Mouse (Mus musculus): ENCODE measurements at regions not wholly inside any gene's neighbourhood (a gene's known extent, or its start where the extent isn't known, plus 50 kb on each side); places are given as distances from the start of the nearest gene placed in this dataset.

DNA sequence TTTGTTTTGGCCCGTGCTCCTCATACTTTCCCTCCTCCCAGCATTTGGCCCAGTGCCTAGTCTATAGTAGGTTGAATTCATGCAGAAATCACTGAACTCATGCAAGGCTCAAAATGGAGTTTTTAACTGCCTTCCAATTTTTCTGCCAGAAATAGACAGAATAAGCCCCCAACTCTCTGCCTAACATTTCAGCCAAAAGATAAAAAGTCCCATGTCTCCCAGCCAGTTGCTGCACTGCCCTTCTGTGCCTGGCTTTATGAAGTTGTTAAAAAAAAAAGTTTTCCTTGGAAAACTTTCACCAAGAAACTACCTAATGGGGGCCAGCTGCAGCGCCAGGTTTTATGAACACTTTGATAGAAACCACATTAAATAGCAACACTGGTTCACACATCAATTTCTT, 222.0 kb downstream of the Zic3 start:
- DNase-seq (ENCODE audit: low spot score in 2 of 2): no peak

DNA sequence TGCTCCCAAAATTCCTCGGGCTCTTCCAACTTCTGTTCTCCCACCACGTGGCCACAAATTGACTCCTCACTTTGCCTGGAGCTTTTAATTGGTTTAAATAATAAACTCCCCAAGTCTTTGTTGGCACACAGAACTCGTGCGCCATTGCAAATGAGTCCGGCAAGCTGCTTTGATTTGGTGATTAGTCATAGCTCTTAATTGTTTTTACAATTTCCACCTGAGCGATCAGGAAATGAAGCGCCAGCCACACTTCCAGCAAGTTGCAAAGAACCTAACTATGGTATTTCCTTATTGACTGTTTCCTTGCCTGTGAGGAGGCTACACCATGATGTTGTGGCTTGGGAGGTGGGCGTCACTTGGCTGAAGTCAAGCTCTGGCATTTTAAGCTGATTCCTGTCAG, 233.5 kb downstream of the Zic3 start:
- DNase-seq (ENCODE audit: low spot score in 2 of 2): peak in 1 of 2 experiments; percentile 1

DNA sequence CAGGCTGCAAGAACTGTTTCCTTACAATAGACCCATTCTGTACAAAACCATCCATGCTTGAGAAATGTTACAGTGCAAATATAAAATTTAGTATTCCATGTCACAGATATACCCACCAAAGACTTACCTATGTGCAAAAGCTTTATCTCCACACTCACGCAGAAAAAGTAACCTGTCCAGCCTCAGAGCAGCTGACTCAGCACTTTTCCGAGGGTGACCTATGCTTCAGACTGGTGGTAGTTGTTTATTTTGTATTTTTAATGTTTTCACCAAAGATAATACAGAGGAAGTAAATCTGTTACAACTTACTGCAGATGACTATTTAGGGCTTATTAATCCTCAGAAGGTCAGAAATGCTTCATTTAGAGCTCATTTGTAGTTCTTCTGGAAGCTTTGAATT, 260.4 kb downstream of the Zic3 start:
- DNase-seq (ENCODE audit: low spot score in 2 of 2): no peak

DNA sequence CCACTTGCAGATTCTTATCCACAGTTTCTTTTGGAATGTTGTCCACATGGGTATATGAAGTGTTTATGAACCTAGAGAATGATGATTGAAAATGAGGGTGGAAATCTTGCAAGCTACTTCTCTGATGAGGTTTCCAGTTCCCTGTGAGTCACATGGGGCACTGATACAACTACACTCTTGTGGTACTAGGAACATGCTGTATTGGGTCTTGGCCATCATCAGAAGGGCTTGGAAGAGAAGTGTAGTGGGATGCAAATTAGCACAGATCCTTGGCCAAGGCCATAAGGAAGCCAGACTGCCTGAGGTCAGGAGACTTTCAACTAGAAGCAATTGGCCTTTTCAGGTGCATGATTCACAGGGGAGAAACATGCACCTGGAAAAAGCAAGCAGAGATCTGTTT, 300.3 kb downstream of the Zic3 start:
- no peak for DNase-seq (ENCODE audit: low spot score in 2 of 2)

DNA sequence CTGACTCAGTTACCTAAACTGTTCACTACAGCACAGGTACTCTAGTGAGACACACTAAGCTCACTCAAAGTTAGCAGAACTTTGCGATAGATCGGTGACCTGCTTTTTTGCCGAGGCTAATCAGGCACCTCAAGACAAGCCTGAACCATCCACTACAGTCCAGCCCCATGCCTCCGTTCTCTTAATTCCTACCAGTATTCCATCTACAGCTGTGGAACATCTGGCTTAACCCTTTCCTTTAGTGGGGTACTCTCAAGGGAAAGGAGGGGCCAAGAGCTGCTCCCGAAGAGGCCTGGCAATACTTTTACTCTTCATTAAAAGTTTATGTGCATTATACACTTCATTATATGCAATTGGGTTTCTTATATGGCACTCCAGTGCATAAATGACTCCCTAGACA, 329.1 kb downstream of the Zic3 start:
- DNase-seq (ENCODE audit: low spot score in 2 of 2): no peak

DNA sequence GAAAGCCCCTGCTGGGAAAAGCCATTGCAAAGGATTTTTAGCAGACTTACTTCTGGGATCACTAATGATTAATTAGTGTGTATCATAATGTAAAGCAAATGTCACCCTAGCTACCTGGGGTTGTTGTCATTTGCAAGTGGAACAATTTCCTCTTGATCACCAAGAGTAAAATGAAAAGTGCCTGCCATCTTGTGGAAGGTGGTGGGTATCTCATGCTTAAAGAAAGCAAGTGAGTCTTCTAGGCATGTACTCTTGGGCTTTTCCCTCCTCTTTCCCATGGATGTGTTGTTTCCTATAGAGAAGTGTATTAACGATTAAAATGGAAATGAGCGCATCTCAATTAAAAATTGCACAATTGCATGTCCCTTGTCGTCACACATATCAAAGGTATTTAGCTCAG, 355.4 kb downstream of the Zic3 start:
- DNase-seq (ENCODE audit: low spot score in 2 of 2): peak; percentile 8 to 13

Measured in right cerebral cortex, adult 2 months (tissue).